Mouse (Mus musculus): ENCODE measurements around the gene Htr7.

Gene Htr7

DNA sequence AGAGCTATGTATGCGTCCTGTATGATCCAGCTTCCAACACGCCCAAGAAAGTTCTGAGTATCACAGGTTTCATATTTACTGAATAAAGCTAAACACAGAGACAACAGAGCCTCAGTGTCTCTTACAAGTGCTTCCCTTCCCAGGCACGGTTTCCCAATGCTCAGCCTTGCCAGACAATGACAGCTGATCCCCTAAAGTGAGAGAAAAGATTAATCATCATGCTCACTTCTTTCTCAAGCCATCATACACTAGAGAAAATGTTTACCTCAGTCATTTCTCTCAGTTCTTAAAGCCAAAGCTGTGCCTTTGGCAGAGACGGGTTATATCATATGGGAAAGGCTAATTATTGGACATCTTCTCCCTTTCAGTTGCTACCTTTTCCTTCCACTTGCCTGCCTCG, 99.7 kb downstream of the Htr7 start:
- DNase-seq (ENCODE audit: low spot score): no peak

- DNase-seq (ENCODE audit: low spot score): no peak
These were observed 101.6 kb downstream of the Htr7 start for GRCm38 (mm10) chr19:35955698-35956097.

GRCm38 (mm10) chr19:35949888-35950287, 107.4 kb downstream of the Htr7 start:
- no peak for DNase-seq (ENCODE audit: low spot score)

GRCm38 (mm10) chr19:35924961-35925495, 132.3 kb downstream of the Htr7 start:
- no peak for DNase-seq (ENCODE audit: low spot score)

DNA sequence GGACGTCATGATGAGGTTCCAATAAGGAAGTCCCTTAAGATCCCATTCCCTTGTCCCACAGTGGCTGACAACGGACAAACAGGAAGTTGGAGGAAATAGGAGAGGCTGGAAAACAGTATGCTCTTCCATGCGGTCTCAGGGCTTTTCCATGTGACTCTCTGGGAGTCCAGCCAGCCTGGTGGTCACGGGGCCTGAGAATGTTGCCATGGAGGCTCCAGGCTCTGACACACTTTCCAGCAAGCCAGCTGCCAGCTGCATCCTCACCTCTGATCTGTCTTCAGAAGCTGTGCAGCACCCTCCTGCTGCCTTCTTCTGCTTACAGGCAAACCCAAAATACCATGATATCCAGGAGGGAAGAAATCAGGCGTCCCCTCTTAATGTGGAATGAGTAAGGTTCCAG, 132.9 kb downstream of the Htr7 start:
- peak; percentile 18 for DNase-seq (ENCODE audit: low spot score)
